Mouse (Mus musculus) subcutaneous adipose tissue, adult 2 months (tissue): ENCODE measurements around the gene Tacr1. TPM values are rescaled to one million over a fixed set of nuclear protein-coding genes. Genes with fewer than 3 reads are reported as not detected.

ENCODE experiments used
- polyA plus RNA-seq: library from polyadenylated mRNA; depleted of rRNA; stranded (reverse); fragments of >200 nt; gene quantifications from 2 replicates; pipeline ENCODE4 v1.2.3, GENCODE M21; 2012; ENCODE audit warnings: low replicate concordance; rRNA removed

Tacr1 gene
- 0.33 TPM in 1 of 2 replicates, not detected in the other for polyA plus RNA-seq

DNA sequence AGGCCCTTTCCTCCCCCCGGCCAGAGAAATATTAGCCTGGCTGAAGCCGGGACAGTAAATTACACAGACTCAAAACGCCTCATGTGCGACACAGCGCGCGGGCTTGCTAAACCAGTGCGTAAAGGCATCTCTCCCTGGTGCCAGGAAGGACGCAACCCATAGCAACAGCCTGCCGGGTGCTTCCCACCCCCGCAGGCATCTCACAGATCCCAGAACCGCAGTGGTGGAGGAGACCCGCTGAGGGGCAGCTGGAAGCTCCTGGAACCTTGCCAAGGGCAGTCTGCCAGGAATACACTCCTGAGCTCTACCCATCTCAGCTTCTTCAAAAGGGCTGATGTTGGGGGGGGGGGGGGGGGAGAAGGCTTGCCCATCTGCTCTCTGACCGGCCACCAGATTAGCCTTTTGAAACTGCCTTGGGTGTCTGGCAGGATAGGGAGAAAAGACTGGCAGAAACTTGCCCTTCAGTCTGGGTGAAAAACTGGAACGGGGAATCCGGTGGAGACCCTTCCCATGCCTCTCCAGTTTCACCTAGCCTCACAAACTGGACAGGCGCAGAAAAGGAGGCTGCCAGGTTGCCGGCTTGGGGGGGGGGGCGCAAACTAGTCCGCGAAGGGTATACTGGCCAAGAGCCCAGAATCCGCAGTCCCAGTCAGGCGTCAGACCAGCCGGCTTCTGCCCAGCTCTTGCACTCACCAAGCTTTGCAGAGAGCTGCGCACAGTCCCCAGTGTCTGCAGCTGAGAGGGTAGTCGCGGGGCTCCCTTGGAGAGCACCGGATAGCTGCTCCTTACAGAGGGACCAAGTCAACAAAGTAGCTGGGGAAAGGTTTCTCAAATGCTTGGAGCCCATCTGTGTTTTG lies at the start of gene Tacr1:
Gene Tacr1 (plus strand): TSS at position 740 of the 857 bp plus-strand sequence.

